Mouse (Mus musculus): ENCODE measurements around the gene Flad1. TPM values are rescaled to one million over a fixed set of nuclear protein-coding genes. Genes with fewer than 3 reads are reported as not detected.
A peak's percentile ranks its signal among the peaks of the same experiment; 100 is the strongest.

The Flad1 gene
- total and polyA plus RNA-seq, 2 experiments, result 29.0 to 67.3 TPM

DNA sequence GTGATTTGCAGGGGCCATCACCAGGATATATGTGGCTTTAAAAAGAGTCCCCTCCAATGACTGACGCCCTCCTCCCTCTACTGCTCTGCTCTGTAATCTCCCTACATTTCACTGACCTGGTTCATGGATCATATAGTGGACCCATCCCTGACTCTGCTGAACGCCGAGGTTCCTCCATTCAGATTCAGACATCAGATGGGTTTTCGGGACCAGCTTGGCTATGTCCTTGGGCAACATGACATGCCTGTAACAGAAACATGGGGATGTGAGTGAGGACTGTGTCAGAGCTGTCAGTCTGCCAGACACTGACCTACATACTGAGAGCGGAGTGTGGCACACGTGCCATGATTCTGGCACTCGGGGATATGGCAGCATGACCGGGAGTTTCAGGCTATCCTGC is 4.5 kb upstream of the Flad1 start:
- Histone ChIP-seq H3K27me3 (ENCODE audit: control insufficient read depth, insufficient read depth, low read length) (no peaks in the 10 kb centered on the region), H3K36me3 (ENCODE audit: control insufficient read depth, insufficient read depth, low read length) (peaks cover 4% of the 10 kb centered on the region), H3K27ac (replicated peaks; ENCODE audit: insufficient read depth, low read depth, low read length) (no peak overlapping the region), H3K4me3 (ENCODE audit: insufficient read depth, low read depth, low read length) (no peak overlapping the region), H3K9ac (ENCODE audit: low read depth, low read length) (no peak overlapping the region), H3K4me1 (ENCODE audit: control insufficient read depth, insufficient read depth, low read length) (peaks cover 8% of the 10 kb centered on the region), H3K79me2 (ENCODE audit: control insufficient read depth, insufficient read depth, low read length) (peaks cover 3% of the 10 kb centered on the region; the same call in 1 of the 2 replicates)
- 96% methylated on average over 8 of the region's 8 CpGs for WGBS
- TF ChIP-seq POLR2A (IDR thresholded peaks at IDR 0.05; ENCODE audit: extremely low read depth, insufficient read depth, low read length) (no peak), CTCF (IDR thresholded peaks at IDR 0.05; ENCODE audit: low read depth, low read length) (no peak)
- no peak for DNase-seq (ENCODE audit: extremely low read depth, low read depth, low spot score)

- H3K36me3 ChIP-seq (ENCODE audit: control insufficient read depth, insufficient read depth, low read length), result peaks cover 4% of the 10 kb centered on the region
- H3K79me2 ChIP-seq (ENCODE audit: control insufficient read depth, insufficient read depth, low read length), result peaks cover 4% of the 10 kb centered on the region; the same call in 1 of the 2 replicates
- H3K27ac ChIP-seq (replicated peaks; ENCODE audit: insufficient read depth, low read depth, low read length), result peak overlapping the region; percentile 93
- H3K9ac ChIP-seq (ENCODE audit: low read depth, low read length), result peak overlapping the region; percentile 83
- 34% methylated on average over 10 of the region's 10 CpGs for WGBS
- H3K27me3 ChIP-seq (ENCODE audit: control insufficient read depth, insufficient read depth, low read length), result no peaks in the 10 kb centered on the region
- H3K4me1 ChIP-seq (ENCODE audit: control insufficient read depth, insufficient read depth, low read length), result peaks cover 22% of the 10 kb centered on the region
- H3K4me3 ChIP-seq (ENCODE audit: insufficient read depth, low read depth, low read length), result peak overlapping the region; percentile 69
- TF ChIP-seq POLR2A (IDR thresholded peaks at IDR 0.05; ENCODE audit: extremely low read depth, insufficient read depth, low read length) (no peak), CTCF (IDR thresholded peaks at IDR 0.05; ENCODE audit: low read depth, low read length) (no peak)
- DNase-seq (ENCODE audit: extremely low read depth, low read depth, low spot score), result peak; percentile 54
Measured at GRCm38 (mm10) chr3:89410864-89411263, 806 bp downstream of the Flad1 start.

DNA sequence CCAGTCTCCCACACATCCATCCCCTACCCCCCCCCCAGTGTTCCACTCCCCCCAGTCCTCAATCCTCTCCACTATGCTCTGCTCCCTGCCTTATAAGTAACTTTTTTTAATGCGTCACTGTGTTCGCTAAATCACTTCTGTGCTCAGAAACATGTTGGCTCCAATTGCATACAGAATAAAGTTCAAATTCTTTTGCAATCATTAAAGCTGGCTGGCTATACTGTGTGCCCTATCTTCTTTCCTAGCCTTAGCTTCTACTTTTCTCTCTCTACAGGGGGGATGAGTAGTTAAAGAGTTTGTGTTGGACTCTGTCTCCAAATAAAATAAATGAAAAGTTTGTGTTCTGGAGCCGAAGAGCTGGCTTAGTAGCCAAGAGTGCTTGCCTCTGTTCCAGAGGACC is 2.0 kb downstream of the Flad1 start:
- Histone ChIP-seq H3K4me1 (ENCODE audit: control insufficient read depth, insufficient read depth, low read length) (peaks cover 24% of the 10 kb centered on the region), H3K79me2 (ENCODE audit: control insufficient read depth, insufficient read depth, low read length) (peaks cover 3% of the 10 kb centered on the region; the same call in 1 of the 2 replicates), H3K4me3 (ENCODE audit: insufficient read depth, low read depth, low read length) (no peak overlapping the region), H3K36me3 (ENCODE audit: control insufficient read depth, insufficient read depth, low read length) (peaks cover 5% of the 10 kb centered on the region; the same call in 1 of the 2 replicates), H3K9ac (ENCODE audit: low read depth, low read length) (peak overlapping the region; percentile 57), H3K27ac (replicated peaks; ENCODE audit: insufficient read depth, low read depth, low read length) (peak overlapping the region; percentile 93), H3K27me3 (ENCODE audit: control insufficient read depth, insufficient read depth, low read length) (no peaks in the 10 kb centered on the region)
- TF ChIP-seq POLR2A (IDR thresholded peaks at IDR 0.05; ENCODE audit: extremely low read depth, insufficient read depth, low read length) (no peak), CTCF (IDR thresholded peaks at IDR 0.05; ENCODE audit: low read depth, low read length) (no peak)
- peak; percentile 89 for DNase-seq (ENCODE audit: extremely low read depth, low read depth, low spot score)
- WGBS, result 37% methylated on average over 3 of the region's 3 CpGs

DNA sequence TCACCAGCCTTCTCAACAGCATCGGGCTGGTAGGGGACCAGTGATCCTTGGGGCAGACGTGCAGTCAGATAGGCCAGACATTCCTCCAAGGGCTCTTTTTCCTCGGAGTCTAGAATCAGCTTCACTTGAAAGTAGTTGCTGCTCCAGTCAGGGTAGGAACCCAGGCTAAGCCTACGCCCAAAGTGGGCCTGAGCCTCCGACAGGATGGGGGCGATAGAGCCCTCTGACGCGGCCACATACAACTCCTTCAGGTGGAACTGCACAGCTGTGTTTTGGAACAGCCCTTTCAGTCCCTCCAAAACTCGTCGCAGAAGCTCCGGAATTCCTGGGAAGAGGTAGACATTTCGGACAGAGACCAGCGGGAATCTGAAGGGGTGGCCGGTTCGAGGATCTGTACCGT is 3.2 kb downstream of the Flad1 start:
- Histone ChIP-seq H3K36me3 (ENCODE audit: control insufficient read depth, insufficient read depth, low read length) (peaks cover 7% of the 10 kb centered on the region; the same call in 1 of the 2 replicates), H3K9ac (ENCODE audit: low read depth, low read length) (no peak overlapping the region), H3K4me1 (ENCODE audit: control insufficient read depth, insufficient read depth, low read length) (peaks cover 24% of the 10 kb centered on the region), H3K4me3 (ENCODE audit: insufficient read depth, low read depth, low read length) (no peak overlapping the region), H3K27me3 (ENCODE audit: control insufficient read depth, insufficient read depth, low read length) (no peaks in the 10 kb centered on the region), H3K79me2 (ENCODE audit: control insufficient read depth, insufficient read depth, low read length) (peaks cover 5% of the 10 kb centered on the region; the same call in 1 of the 2 replicates), H3K27ac (replicated peaks; ENCODE audit: insufficient read depth, low read depth, low read length) (no peak overlapping the region)
- no peak for DNase-seq (ENCODE audit: extremely low read depth, low read depth, low spot score)
- TF ChIP-seq CTCF (IDR thresholded peaks at IDR 0.05; ENCODE audit: low read depth, low read length) (no peak), POLR2A (IDR thresholded peaks at IDR 0.05; ENCODE audit: extremely low read depth, insufficient read depth, low read length) (no peak)
- 81% methylated on average over 16 of the region's 16 CpGs for WGBS

GRCm38 (mm10) chr3:89406887-89407286 is 4.8 kb downstream of the Flad1 start:
- H3K4me1 ChIP-seq (ENCODE audit: control insufficient read depth, insufficient read depth, low read length), result peaks cover 24% of the 10 kb centered on the region

DNA sequence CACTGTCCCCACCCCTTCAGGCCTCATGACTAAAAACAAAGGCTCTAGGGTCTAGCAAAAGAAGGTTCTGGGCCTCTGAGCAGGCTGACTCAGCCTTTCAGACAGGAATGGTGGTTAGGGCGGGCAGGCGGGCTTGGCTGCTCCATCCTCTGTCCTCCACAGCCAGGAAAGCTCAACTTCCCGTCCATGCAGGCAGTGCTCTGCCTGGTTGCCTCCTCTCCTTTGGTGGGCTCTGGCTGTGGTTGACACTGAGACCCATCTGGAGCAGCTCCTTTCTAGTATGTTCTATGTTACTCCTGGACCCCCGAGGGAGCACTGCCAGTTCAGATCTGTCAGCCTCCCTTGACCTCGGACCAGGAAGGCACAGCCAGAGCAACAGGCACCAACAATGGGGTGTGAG is 9.0 kb downstream of the Flad1 start, which contains the start of gene Lenep:
Gene Lenep, minus strand, starts transcription at position 101 of the 400 bp plus-strand sequence.
- no peak for DNase-seq (ENCODE audit: extremely low read depth, low read depth, low spot score)
- no peak within 1 kb of the TSS for H3K27ac ChIP-seq (replicated peaks; ENCODE audit: insufficient read depth, low read depth, low read length)
- H3K9ac ChIP-seq (ENCODE audit: low read depth, low read length), result no peak within 1 kb of the TSS
- WGBS, result 88% methylated on average over 5 of the region's 5 CpGs
- peaks cover 10% of the 10 kb centered on the region; the same call in 1 of the 2 replicates for H3K4me1 ChIP-seq (ENCODE audit: control insufficient read depth, insufficient read depth, low read length)
- peaks cover 8% of the 10 kb centered on the region; the same call in 1 of the 2 replicates for H3K79me2 ChIP-seq (ENCODE audit: control insufficient read depth, insufficient read depth, low read length)
- H3K36me3 ChIP-seq (ENCODE audit: control insufficient read depth, insufficient read depth, low read length), result peaks cover 14% of the 10 kb centered on the region; the same call in 1 of the 2 replicates
- no peak for TF ChIP-seq POLR2A (IDR thresholded peaks at IDR 0.05; ENCODE audit: extremely low read depth, insufficient read depth, low read length)
- TF ChIP-seq CTCF (IDR thresholded peaks at IDR 0.05; ENCODE audit: low read depth, low read length), result no peak
- no peak within 1 kb of the TSS for H3K4me3 ChIP-seq (ENCODE audit: insufficient read depth, low read depth, low read length)
- no peaks in the 10 kb centered on the region for H3K27me3 ChIP-seq (ENCODE audit: control insufficient read depth, insufficient read depth, low read length)

More at GRCm38 (mm10) chr3:89406887-89407286, 4.8 kb downstream of the Flad1 start:
- H3K36me3 ChIP-seq (ENCODE audit: control insufficient read depth, insufficient read depth, low read length), result peaks cover 10% of the 10 kb centered on the region; the same call in 1 of the 2 replicates
- peak; percentile 91 for DNase-seq (ENCODE audit: extremely low read depth, low read depth, low spot score)
- H3K27ac ChIP-seq (replicated peaks; ENCODE audit: insufficient read depth, low read depth, low read length), result peak overlapping the region; percentile 55
- H3K27me3 ChIP-seq (ENCODE audit: control insufficient read depth, insufficient read depth, low read length), result no peaks in the 10 kb centered on the region
- no peak overlapping the region for H3K4me3 ChIP-seq (ENCODE audit: insufficient read depth, low read depth, low read length)
- 35% methylated on average over 6 of the region's 6 CpGs for WGBS
- TF ChIP-seq POLR2A (IDR thresholded peaks at IDR 0.05; ENCODE audit: extremely low read depth, insufficient read depth, low read length) (no peak), CTCF (IDR thresholded peaks at IDR 0.05; ENCODE audit: low read depth, low read length) (no peak)
- no peak overlapping the region for H3K9ac ChIP-seq (ENCODE audit: low read depth, low read length)
- H3K79me2 ChIP-seq (ENCODE audit: control insufficient read depth, insufficient read depth, low read length), result peaks cover 5% of the 10 kb centered on the region; the same call in 1 of the 2 replicates

Measured in liver, adult 2 months (tissue).